Mouse (Mus musculus) limb, embryonic 15.5 days (tissue): ENCODE results near the gene Zfp143. TPM values are rescaled to one million over a fixed set of nuclear protein-coding genes. Genes with fewer than 3 reads are reported as not detected.

Source experiments
- ATAC-seq: fragments of 200-750 bp; cut with Nextera tagmentation; 2 replicates; pipeline ENCODE4 v1.8.0; 2017; ENCODE audit warnings: low read depth, moderate TSS enrichment; ENCODE audit not compliant: insufficient number of reproducible peaks, low FRiP score, low TSS enrichment
- H3K27ac ChIP-seq: fragments of 300-500 bp; sonication (generic); 2 replicates; pipeline ENCODE4 v1.5.1; 2015; ENCODE audit warnings: moderate library complexity, mild to moderate bottlenecking, inconsistent platforms
- H3K27me3 ChIP-seq: fragments of 300-500 bp; sonication (generic); 2 replicates; pipeline ENCODE4 v1.6.1; 2015; ENCODE audit warnings: inconsistent platforms
- H3K36me3 ChIP-seq: fragments of 300-500 bp; sonication (generic); 2 replicates; pipeline ENCODE4 v1.6.1; 2015; ENCODE audit warnings: inconsistent platforms
- H3K4me1 ChIP-seq: fragments of 300-500 bp; sonication (generic); 2 replicates; pipeline ENCODE4 v1.6.1; 2015; ENCODE audit warnings: inconsistent platforms
- H3K4me2 ChIP-seq: fragments of 300-500 bp; sonication (generic); 2 replicates; pipeline ENCODE4 v1.6.1; 2015; ENCODE audit warnings: mild to moderate bottlenecking, inconsistent platforms
- H3K4me3 ChIP-seq: fragments of 300-500 bp; sonication (generic); 2 replicates; pipeline ENCODE4 v1.5.1; 2015; ENCODE audit warnings: mild to moderate bottlenecking, inconsistent platforms
- H3K9ac ChIP-seq: fragments of 300-500 bp; sonication (generic); 2 replicates; pipeline ENCODE4 v1.6.1; 2015; ENCODE audit warnings: inconsistent platforms
- H3K9me3 ChIP-seq: fragments of 300-500 bp; sonication (generic); 2 replicates; pipeline ENCODE4 v1.6.1; 2016; ENCODE audit warnings: inconsistent platforms
- WGBS: fragments of 180-500 bp; shearing (Covaris S2); methylation state at CpG from one replicate; pipeline ENCODE4 v1.1.7; 2015; 5-methylcytosine and 5-hydroxymethylcytosine counted together
- polyA plus RNA-seq: library from polyadenylated mRNA; unstranded; fragments of >200 nt; fragmentation: Nextera tagmentation; extraction: Ambion mirVana; gene quantifications from 2 replicates; pipeline ENCODE4 v1.2.1, GENCODE M21; 2015

Zfp143 gene
- polyA plus RNA-seq, 1 experiment from 2014 or later = 17.9 TPM

- ATAC-seq = no peak
- Histone ChIP-seq H3K9ac (peak overlapping the region; percentile 97; the same call in 1 of the 2 replicates), H3K4me1 (0 out of 2 replicates have a peak, but pooled peaks cover 10% of the 10 kb centered on the region), H3K27ac (peak overlapping the region; percentile 98), H3K4me3 (peak overlapping the region; percentile 64), H3K27me3 (no peaks in the 10 kb centered on the region), H3K4me2 (peak overlapping the region; percentile 49), H3K9me3 (no peaks in the 10 kb centered on the region), H3K36me3 (peaks cover 24% of the 10 kb centered on the region)
- WGBS = 15% methylated on average over 5 of the region's 5 CpGs
Observed at GRCm38 (mm10) chr7:110060106-110060668, 830 bp upstream of the Zfp143 start.

GRCm38 (mm10) chr7:110060669-110061198, 283 bp upstream of the Zfp143 start:
- H3K4me2 ChIP-seq = peak overlapping the region; percentile 49
- ATAC-seq = peak; percentile 2; the same call in 1 of the 2 replicates
- H3K36me3 ChIP-seq = peaks cover 23% of the 10 kb centered on the region
- 0 out of 2 replicates have a peak, but pooled peaks cover 10% of the 10 kb centered on the region for H3K4me1 ChIP-seq
- peak overlapping the region; percentile 64 for H3K4me3 ChIP-seq
- peak overlapping the region; percentile 97 for H3K9ac ChIP-seq
- under 1% methylated on average over 26 of the region's 26 CpGs for WGBS
- no peaks in the 10 kb centered on the region for H3K9me3 ChIP-seq
- no peaks in the 10 kb centered on the region for H3K27me3 ChIP-seq
- H3K27ac ChIP-seq = peak overlapping the region; percentile 98

GRCm38 (mm10) chr7:110061752-110062273, 796 bp downstream of the Zfp143 start:
- Histone ChIP-seq H3K27ac (peak overlapping the region; percentile 100), H3K4me2 (peak overlapping the region; percentile 43), H3K4me3 (peak overlapping the region; percentile 68), H3K9ac (peak overlapping the region; percentile 85), H3K9me3 (no peaks in the 10 kb centered on the region), H3K4me1 (0 out of 2 replicates have a peak, but pooled peaks cover 10% of the 10 kb centered on the region), H3K27me3 (no peaks in the 10 kb centered on the region), H3K36me3 (peaks cover 16% of the 10 kb centered on the region)
- peak; percentile 78 for ATAC-seq
- WGBS = under 1% methylated on average over 45 of the region's 48 CpGs

GRCm38 (mm10) chr7:110063731-110064130, 2.7 kb downstream of the Zfp143 start:
- no peak overlapping the region for H3K4me3 ChIP-seq
- H3K4me1 ChIP-seq = 0 out of 2 replicates have a peak, but pooled peaks cover 10% of the 10 kb centered on the region
- ATAC-seq = no peak
- no peak overlapping the region for H3K9ac ChIP-seq
- no peaks in the 10 kb centered on the region for H3K9me3 ChIP-seq
- 95% methylated on average over 9 of the region's 9 CpGs for WGBS
- H3K27ac ChIP-seq = no peak overlapping the region
- peaks cover 17% of the 10 kb centered on the region for H3K36me3 ChIP-seq
- no peaks in the 10 kb centered on the region for H3K27me3 ChIP-seq
- H3K4me2 ChIP-seq = no peak overlapping the region

GRCm38 (mm10) chr7:110069070-110069469, 8.1 kb downstream of the Zfp143 start:
- 85% methylated on average over 2 of the region's 2 CpGs for WGBS
- no peaks in the 10 kb centered on the region for H3K4me1 ChIP-seq
- ATAC-seq = no peak

GRCm38 (mm10) chr7:110078168-110078567, 17.2 kb downstream of the Zfp143 start:
- H3K27ac ChIP-seq = no peak overlapping the region
- peaks cover 87% of the 10 kb centered on the region for H3K36me3 ChIP-seq
- no peak overlapping the region for H3K4me3 ChIP-seq
- no peaks in the 10 kb centered on the region for H3K27me3 ChIP-seq
- no peak for ATAC-seq
- no peak overlapping the region for H3K9ac ChIP-seq
- H3K4me2 ChIP-seq = no peak overlapping the region
- no peaks in the 10 kb centered on the region for H3K4me1 ChIP-seq
- no peaks in the 10 kb centered on the region for H3K9me3 ChIP-seq
- WGBS = 93% methylated on average over 5 of the region's 5 CpGs

More at GRCm38 (mm10) chr7:110069070-110069469, 8.1 kb downstream of the Zfp143 start:
- no peak overlapping the region for H3K4me2 ChIP-seq
- peaks cover 45% of the 10 kb centered on the region for H3K36me3 ChIP-seq
- no peaks in the 10 kb centered on the region for H3K9me3 ChIP-seq
- H3K4me3 ChIP-seq = no peak overlapping the region
- no peak overlapping the region for H3K9ac ChIP-seq
- H3K27me3 ChIP-seq = no peaks in the 10 kb centered on the region
- no peak overlapping the region for H3K27ac ChIP-seq

GRCm38 (mm10) chr7:110083386-110084165, 22.6 kb downstream of the Zfp143 start:
- Histone ChIP-seq H3K36me3 (peaks cover 88% of the 10 kb centered on the region), H3K9me3 (no peaks in the 10 kb centered on the region)
- 65% methylated on average over 13 of the region's 13 CpGs for WGBS

GRCm38 (mm10) chr7:110085217-110085616, 24.2 kb downstream of the Zfp143 start:
- Histone ChIP-seq H3K4me2 (no peak overlapping the region), H3K4me1 (no peaks in the 10 kb centered on the region), H3K36me3 (peaks cover 86% of the 10 kb centered on the region), H3K9me3 (no peaks in the 10 kb centered on the region), H3K9ac (no peak overlapping the region), H3K27me3 (no peaks in the 10 kb centered on the region), H3K27ac (no peak overlapping the region), H3K4me3 (no peak overlapping the region)
- ATAC-seq = no peak

More at GRCm38 (mm10) chr7:110083386-110084165, 22.6 kb downstream of the Zfp143 start:
- H3K9ac ChIP-seq = no peak overlapping the region
- H3K4me3 ChIP-seq = no peak overlapping the region
- no peak overlapping the region for H3K4me2 ChIP-seq
- no peaks in the 10 kb centered on the region for H3K4me1 ChIP-seq
- ATAC-seq = no peak
- no peak overlapping the region for H3K27ac ChIP-seq
- H3K27me3 ChIP-seq = no peaks in the 10 kb centered on the region

GRCm38 (mm10) chr7:110087914-110088313, 26.9 kb downstream of the Zfp143 start:
- H3K9ac ChIP-seq = no peak overlapping the region
- no peak overlapping the region for H3K4me3 ChIP-seq
- H3K9me3 ChIP-seq = no peaks in the 10 kb centered on the region
- no peak overlapping the region for H3K4me2 ChIP-seq
- 81% methylated on average over 4 of the region's 4 CpGs for WGBS
- H3K27me3 ChIP-seq = no peaks in the 10 kb centered on the region
- H3K27ac ChIP-seq = no peak overlapping the region
- H3K36me3 ChIP-seq = peaks cover 86% of the 10 kb centered on the region
- no peaks in the 10 kb centered on the region for H3K4me1 ChIP-seq
- ATAC-seq = no peak

GRCm38 (mm10) chr7:110091670-110092069, 30.7 kb downstream of the Zfp143 start:
- Histone ChIP-seq H3K4me1 (no peaks in the 10 kb centered on the region), H3K4me2 (no peak overlapping the region), H3K27me3 (no peaks in the 10 kb centered on the region), H3K36me3 (peaks cover 85% of the 10 kb centered on the region), H3K27ac (no peak overlapping the region), H3K4me3 (no peak overlapping the region), H3K9ac (no peak overlapping the region), H3K9me3 (no peaks in the 10 kb centered on the region)
- no peak for ATAC-seq
- 73% methylated on average over 7 of the region's 7 CpGs for WGBS

- no peak for ATAC-seq
- H3K27me3 ChIP-seq = no peaks in the 10 kb centered on the region
Observed at GRCm38 (mm10) chr7:110096332-110096731, 35.3 kb downstream of the Zfp143 start.

More at GRCm38 (mm10) chr7:110096332-110096731, 35.3 kb downstream of the Zfp143 start:
- Histone ChIP-seq H3K27ac (no peak overlapping the region), H3K36me3 (peaks cover 46% of the 10 kb centered on the region), H3K9ac (no peak overlapping the region), H3K4me1 (no peaks in the 10 kb centered on the region), H3K4me2 (no peak overlapping the region), H3K9me3 (no peaks in the 10 kb centered on the region), H3K4me3 (no peak overlapping the region)
- WGBS = 79% methylated on average over 4 of the region's 4 CpGs
